Mouse (Mus musculus) ZHBTc4 (cell line): ENCODE data around the gene Slc25a45.
A peak's percentile ranks its signal among the peaks of the same experiment; 100 is the strongest.

Source experiments
- DNase-seq: peaks from one replicate; pipeline ENCODE4 v3.0.0-alpha.2; 2011; ENCODE audit warnings: low read depth, low spot score

The Slc25a45 gene

DNA sequence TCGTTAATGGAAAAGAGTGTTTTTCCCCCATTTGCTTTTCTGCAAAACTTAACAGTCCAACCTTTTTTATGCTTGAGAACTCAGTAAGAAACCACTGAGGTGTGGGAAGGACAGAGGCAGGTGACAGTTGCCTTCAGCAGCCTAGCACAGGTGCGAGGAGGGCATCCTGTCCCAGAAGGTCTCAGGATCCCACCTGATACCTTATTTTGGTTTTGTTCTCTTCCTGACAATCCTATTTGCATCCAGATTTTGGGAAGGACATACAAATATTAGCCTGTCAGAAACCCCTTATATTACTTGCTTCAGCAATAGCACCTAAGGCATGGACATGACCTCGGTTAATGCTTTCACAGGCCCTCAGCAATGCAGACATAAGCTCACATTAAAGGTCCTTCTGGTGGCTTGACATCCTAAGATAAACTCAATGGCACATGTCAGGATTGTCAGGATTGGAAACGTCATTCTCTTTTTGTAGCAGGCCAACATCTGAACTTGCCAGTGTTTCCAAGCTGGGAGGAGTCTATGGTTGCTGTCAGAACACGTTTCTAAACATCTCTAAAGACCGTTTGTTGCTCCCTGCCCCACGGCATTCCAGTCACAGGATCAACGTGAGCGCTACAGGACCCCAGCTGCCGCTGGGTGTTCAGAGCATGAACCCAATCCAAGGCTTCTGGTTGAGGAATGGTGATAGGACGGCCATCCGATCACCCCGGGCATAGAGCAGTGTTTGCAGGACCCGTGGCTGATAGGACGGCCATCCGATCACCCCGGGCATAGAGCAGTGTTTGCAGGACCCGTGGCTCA is 37.3 kb upstream of the Slc25a45 start:
- DNase-seq = peak; percentile 80

DNA sequence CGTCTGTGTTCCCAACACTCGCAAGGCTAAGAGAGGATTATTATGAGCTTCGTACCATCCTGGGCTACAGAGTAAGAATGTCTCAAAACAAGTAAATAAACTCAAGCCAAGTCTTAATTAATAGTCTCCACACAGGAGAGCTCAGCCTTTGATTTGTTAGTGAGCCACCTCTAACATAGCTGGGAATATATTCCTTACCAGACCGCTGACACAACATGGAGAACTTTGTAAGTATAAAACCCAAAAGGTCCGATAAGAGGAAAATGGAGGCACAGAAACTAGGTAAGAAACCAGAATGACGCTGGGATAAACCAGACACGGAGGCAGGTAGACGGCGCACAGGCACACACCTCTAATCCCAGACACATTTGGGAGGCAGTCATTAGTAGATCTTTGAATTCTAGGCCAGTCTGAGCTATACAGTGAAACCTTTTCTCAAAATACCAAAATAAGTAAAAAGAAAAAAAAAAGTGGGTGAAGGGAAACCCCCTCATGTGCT is 36.7 kb upstream of the Slc25a45 start:
- no peak for DNase-seq

DNA sequence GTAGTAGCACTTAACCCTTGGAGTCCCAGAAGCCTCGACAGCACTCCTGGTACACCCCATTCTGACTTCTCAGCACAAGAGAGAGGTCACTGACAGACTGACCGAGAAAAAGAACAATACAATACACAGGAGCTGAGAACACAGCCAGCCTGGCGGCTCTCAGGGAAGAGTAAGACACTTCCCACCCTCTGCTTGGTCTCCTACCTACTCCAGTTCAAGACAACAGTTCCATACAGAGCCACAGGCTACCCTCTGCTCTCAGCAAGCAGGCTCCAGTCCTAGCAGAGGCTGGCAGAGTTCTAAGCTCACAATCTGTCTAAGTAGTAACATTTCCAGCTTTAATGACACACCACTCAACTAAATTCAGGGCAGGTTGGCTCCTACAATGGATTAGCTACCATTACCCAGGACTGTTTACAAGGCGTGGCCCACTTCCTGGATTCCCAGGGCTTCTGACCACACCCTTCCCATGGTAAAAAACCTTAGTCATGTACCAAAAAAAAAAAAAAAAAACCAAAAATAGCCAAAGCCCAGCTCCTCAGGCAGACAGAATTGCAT is 36.1 kb upstream of the Slc25a45 start:
- DNase-seq = peak; percentile 86

DNA sequence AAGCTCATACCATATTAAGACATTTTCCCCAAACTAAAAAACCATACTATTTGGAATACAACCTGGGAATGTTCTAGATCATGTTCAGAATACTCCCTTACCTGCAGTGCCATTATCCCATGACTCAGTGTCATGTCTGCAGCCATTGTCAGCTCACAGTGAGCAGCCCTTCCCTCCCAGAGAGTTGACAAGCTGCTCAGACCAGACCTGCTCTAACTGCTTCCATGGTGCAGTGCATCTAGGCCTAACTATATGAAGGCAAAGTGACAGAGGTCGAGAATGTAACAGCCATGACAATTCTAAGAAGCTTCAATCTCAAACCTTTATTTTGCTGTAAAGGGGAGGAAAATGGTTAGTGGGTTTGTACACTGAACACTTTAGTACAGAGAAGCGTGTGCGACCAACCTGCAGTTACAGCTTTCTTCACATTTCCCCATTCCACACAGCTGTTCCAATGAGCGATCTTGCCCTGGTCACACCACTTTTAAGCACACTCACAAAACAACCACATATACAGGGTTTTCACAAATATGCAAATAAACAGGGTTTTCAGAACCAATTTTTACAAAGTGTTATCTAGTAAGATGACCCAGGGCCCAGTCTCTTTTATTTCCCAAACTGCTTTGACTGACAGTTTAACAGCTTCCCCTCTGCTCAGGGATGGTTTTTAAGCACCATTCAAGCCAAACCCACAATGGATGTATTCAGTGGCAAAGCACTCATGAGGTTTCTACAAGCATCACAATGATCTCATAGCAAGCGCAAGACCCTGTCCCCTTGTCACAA is 35.4 kb upstream of the Slc25a45 start:
- DNase-seq = peak; percentile 82

DNA sequence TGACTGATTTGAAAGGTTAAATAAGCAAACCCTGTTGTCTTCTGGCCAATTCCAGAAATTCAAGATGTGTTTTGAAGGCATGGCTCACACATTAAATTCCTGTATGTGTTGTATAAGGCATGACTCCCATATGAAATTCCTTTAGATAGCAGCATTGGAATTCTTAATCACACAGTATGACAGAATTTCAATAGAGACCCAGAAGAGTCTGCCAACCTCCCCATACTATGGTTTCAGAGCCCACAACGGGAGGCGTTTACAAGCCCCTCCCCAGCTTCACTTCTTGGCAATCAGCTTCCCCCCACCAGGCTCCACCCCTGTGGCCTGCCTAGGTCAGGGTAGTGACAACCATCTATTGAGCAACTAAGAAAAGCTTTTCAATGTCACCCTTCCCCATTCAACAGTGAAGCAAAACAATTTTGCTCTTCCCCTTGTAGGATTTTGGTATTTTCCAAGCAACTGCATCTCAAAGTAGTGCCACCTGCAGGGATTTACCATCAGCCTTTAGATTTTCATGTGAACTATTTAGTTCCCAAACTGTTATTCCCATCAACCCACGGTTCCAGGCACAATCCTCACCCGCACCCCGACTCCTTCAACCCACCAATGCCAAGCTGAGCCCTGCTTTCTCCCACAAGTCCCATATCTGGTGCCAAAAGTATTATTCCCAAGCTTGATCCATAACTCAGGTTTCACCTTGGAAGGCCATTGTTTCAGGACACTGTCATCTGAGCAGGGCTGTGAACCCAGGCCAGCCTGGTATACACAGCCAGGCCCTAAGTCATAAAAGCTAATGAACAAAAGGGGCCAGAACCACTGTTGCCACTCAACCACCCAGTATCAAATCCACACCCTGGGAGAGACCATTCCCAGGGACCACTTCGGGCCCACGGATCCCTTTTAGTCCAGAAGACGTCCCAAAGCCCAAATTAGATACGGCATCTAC is 34.5 kb upstream of the Slc25a45 start:
- peak; percentile 85 for DNase-seq

DNA sequence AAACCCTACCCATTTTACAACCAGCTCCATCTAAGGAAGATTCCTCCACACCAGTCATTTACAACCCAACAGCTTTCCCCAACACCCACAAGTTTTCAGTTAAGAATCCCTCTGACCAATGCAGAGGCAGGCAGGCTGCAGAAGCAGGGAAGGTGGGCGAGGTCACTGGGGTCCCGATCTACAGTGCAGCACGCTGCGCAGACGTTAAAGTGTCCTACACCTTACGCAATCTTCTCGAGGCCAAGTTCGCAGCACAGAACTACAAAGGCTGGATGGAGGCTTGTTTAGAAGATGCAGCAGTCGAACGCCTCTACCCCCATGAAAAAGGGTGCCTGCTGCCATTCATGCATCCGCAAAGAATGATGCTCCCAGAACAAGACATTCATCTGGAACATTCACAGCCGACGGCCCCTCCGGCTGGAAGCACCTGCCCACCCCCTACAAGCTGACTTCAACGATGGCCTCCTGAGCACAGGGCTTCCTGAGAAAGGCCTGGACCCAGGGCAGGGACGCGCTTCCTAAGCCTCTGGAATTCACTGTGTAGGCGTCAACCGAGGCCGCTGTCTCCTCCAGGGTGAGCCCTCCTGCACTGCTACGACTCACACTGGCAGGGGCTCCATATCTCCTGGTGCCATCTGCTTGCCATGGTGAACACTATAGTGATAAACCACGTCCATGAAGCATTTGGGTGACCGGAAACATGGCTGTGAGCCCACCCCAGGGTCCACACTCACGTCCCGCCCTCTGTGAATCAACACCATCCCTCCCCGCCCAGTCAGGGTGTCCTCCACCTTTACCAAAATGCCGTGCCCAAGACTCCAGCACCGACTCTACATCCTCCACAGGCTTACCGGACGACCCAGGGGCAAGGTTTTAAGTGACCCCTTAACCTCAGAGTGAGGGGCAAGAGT is 33.6 kb upstream of the Slc25a45 start:
- DNase-seq = peak; percentile 53

DNA sequence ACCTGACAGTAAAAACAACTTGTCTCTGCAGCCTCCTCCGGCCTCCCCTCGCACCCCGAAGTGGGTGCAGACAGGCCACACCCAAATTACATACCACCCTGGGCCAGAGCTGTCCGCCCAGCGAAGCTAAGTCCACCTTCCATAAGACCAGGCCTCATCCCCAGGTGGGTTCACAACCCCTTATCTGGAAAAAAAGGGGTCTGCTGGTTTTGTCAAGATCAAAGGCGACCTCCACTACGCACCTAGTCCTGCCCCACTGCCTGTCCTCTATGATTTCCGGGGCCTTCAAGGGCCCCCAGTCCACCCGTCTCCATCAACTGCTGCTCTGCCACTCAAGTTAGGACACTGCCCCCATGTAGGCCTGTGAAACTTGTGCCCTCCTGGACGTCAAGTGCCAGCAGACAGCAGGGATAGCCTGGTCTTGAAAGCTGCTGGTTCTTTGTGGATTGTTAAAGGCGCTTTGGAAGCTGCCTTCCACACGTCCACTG is 32.7 kb upstream of the Slc25a45 start:
- DNase-seq = no peak

DNA sequence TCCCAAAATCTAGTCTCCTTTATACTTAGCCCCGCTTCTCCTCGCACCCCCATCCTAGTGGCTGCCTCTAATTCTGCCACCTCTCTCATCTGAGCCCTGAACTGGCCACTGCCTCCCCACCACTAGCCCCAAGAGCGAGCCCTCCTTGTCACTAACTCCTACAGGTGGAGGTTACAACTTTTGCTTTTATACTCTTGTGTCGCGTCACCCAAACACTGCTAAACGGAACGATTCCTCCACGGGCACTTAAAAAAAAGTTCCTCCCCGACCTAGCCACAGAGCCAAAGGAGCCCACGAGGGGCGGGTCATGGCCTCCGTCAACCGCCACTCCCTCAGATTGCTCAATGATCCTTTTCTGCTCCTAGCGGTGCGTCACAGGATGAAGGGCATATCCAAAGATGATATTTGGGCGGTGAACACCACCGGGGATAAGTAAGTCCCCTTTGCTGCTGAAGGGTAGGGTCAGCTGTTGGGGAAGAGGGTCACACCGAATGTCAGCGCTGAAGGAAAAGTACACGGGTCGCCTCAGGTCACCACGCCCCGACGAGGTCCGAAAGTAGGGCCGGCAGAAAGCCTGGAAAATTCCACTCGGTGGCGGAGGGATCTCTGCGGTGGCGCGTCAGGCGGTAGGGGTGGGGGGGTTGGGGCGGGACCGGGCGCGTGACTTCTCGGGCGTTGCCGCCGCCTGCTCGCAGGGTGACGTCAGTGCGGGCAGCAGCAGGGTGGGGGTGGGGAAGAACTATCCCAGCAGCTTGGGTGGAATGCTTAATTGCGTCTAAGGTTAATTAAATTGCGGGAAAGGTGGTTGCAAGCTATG is 32.1 kb upstream of the Slc25a45 start:
- DNase-seq = peak; percentile 98

DNA sequence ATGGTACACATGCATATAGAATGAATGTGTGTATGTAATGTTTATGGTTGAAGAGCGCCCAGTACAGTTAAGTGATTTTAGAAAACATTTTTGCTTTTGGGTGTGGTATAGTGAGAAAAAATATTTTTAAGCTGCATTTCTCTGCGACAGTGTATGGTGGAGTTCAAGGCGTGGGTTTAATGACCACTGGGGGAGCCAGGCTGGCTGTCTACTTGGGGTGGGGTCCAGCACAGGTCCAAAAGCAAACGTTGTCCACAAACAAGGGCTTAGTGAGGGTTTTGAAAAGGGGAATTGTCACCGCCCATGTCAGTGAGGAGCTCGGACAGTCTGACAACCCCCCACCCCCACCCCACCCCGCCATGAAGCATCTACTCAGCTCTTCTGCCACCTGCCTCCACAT is 31.5 kb upstream of the Slc25a45 start:
- DNase-seq = no peak

DNA sequence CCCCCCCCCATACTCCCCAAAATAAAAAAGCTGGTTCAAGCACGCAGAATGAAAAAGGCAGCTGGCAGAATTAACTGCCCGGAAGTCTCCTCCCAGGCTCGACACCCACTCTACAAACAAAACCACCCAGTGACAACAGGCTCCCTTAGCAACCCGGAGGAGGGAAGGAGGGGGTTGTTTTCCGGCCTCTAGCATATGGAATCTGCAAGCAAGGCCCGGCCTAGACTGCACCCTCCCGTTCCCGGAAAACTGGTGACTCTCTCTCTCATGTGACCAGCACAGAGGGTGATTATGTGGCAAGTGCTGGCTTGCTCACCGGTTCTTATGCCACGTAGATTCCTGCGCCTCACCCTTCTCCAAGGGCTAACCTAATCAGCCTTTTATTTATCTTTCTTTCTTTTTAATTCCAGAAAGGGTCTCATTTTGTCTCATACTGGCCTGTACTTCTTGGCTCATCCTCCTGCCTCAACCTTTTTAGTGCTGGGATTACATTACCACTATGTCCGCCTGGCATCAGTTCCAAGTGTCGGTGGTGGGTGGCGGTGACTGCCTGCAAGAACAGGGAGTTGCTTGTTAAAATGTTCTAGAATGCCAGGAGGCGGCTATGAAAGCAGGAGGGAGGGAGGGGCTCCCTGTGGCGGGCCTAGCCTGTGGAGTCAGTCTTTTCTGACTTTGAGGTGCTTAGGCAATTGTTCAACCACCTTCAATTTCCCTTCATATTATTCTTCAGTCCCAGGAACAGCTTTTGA is 30.9 kb upstream of the Slc25a45 start:
- peak; percentile 98 for DNase-seq

DNA sequence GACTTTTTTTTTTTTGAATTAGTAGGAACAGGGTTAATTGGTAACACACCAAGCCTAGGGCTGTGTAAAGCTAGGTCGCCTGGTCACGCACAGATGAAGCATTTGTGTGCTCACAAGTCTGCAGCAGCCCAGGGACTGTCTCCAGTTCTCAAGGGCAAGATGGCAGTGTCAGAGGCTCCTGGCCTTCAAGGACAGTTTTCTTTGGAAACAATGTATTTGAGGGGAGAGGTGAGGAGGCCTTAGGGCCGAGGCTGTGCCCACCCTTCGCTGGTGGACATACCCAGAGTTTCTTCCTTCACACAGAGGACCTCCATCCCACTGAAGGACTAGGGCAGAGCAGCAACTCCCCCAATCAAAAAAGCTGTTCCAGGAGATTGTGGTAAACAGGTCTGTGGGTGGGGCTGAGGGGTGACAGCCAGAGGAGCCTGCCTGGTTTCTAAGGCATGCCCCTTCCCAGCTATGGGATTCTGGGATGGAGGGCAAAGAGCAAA is 30.3 kb upstream of the Slc25a45 start:
- peak; percentile 53 for DNase-seq

DNA sequence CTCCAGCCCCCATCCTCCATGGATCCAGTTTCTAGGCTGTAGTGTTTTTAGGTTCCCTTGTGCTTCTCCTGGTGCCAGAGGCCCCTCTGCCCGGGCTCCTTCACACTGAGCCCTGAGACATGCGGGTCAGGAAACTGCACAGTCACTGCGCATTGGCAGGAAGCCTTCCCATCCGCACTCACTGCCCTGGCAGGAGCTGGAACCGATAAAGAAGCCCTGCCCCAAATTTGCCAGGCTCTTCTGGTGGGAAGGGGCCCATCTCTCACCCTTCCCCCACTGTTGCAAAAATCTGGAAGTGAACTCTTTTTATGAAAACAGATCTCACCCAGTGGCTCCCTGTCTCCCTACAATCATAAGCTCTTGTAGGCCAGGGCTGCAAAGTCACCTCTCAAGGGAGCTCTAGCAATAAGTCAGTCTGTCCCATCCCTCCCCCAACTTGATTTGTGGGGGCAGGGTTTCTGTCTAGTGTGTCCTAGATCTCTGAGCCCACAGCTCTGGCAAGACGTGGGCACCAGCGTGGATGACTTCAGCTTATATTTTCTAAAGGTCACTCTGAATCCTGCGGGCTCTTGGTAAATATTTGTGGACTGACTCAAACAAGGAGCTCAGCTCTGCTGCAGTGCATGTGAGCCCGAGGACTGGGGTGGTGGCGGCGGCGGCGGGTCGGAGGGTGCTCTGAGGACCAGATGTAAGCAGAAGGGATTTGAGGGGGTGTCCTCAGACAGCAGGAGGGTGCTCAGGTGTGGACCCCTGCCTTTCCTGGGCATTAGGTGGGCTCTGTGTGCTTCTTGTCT is 29.4 kb upstream of the Slc25a45 start:
- DNase-seq = no peak

DNA sequence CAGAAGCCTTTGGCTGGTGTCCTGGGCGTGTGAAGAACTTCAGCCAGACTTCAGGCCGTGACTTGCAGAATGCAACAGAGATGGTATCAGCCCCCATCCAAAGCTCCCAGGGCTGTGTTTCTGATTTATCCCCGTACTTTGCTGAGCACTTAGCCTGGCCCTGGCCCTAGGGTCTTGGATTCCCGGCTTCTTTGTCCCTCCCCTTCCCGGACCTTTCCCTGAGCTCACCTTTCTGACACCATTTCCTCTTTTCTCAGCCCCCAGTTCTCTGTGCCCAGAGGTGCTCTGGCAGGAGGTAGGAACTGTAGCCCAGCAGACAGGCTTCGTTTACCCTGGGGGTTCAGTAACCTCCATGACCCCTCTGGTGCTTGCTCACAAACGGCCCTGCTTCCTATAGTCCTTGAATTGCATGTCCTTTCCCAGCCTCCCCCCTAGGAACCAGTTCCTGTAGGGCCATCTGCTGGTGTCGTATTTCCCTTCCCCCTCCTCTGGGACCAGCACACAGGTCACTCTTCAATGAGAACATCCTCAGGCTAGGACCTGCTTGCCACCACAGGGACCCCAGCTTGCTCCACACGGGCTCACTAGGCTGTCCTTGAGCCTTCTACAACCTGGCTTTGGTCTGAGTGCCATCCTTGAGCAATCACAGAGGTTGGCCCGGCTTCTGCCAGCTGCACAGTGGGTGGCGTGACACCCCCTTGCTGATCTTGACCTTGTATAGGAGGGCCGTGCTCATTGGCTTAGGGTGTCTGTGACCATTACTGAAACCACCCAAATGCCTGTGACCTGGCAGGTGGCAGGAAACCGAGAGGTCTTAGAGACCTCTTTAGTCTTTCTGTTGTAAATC is 28.6 kb upstream of the Slc25a45 start:
- peak; percentile 93 for DNase-seq

DNA sequence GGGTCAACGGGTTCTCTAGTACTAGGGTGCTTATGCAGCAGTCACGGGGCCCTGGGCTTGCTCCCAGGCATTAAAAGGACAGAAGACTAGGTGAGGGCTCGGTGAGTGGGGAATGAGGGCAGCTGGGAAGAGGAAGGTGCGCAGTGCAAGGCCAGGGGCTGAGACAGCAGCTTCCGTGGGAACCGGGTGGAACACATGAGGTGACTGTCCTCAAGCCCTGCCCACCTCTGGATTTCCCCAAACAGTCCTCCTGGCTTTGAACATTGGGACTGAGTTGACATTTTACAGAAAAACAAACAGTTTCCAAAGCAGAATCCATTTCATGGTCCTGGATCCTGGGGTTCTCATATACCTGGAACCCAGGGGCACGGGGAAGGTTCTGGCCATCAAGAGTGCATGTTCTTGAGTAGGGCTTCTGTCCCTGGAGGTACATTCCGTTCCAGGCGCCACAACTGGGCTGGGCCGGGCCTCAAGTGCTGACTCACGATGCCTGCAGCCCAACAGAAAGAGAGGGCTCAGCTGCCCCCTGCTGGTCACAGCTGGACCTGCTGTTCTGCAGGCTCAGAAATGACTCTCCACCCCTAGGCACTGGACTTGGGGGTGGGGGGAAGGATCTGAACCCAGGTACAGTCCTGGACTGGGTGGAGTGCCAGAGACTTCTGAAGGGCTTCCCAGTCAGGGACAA is 27.6 kb upstream of the Slc25a45 start:
- DNase-seq = peak; percentile 96

DNA sequence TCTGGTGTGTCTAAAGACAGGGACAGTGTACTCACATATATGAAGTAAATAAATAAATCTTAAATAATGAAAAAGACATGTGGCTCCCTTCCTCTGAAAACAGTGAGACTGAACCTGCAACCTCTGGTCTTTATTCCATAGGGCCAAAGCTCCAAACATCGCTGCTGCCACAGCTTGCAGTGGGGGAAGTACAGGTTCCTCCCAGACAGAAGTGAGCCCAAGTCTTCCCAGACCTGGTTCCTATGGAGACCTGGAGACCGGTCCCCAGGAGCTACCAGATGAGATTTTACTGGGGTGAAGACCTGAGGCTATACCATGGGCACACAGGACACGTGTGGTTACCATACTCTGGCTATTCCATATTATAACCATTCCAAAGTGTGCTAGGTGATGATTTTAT is 26.7 kb upstream of the Slc25a45 start:
- no peak for DNase-seq

DNA sequence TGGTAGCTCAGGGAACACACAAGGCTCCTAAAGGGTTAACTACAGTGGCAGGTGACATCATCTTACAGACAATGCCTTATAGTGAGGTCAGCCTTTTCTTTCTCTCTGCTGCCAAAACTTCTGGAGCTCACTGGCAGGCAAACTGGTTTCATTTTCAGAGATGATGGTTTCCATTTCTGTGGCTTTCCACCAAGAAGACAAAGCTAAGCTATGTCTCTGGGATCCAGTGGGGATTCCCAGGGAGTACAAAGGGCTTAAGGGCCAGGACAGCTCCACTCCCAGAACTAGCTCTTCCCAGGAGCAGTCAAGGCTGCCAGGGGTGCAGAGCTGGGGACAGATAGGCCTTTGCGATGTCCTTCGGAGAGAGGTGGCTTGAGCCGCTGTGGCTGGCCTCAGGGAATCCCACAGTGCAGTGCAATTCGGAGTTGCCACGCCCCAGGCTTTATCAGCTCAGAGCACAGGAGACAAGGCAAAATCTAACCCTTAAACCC is 26.1 kb upstream of the Slc25a45 start:
- no peak for DNase-seq
